Mouse (Mus musculus) midbrain, embryonic 15.5 days (tissue): ENCODE data around the gene Ccdc117. TPM values are rescaled to one million over a fixed set of nuclear protein-coding genes. Genes with fewer than 3 reads are reported as not detected.
"Not testable (repeated sequence)": the region's sequence is repeated elsewhere in the genome, so short reads cannot be mapped to it uniquely, and the experiment has no call there.

Source experiments
- ATAC-seq: fragments of 200-750 bp; cut with Nextera tagmentation; replicated peaks from 2 replicates; pipeline ENCODE4 v1.8.0; 2017; ENCODE audit warnings: moderate TSS enrichment
- H3K27ac ChIP-seq: fragments of 300-500 bp; sonication (generic); 2 replicates; pipeline ENCODE4 v1.5.1; 2015; ENCODE audit warnings: mild to moderate bottlenecking, inconsistent platforms
- H3K27me3 ChIP-seq: fragments of 300-500 bp; sonication (generic); replicated peaks from 2 replicates; pipeline ENCODE4 v1.6.1; 2015; ENCODE audit warnings: inconsistent platforms
- H3K36me3 ChIP-seq: fragments of 300-500 bp; sonication (generic); replicated peaks from 2 replicates; pipeline ENCODE4 v1.6.1; 2015; ENCODE audit warnings: inconsistent platforms
- H3K4me1 ChIP-seq: fragments of 300-500 bp; sonication (generic); 2 replicates; pipeline ENCODE4 v1.6.1; 2015; ENCODE audit warnings: inconsistent platforms
- H3K4me2 ChIP-seq: fragments of 300-500 bp; sonication (generic); 2 replicates; pipeline ENCODE4 v1.6.1; 2015; ENCODE audit warnings: inconsistent platforms, mild to moderate bottlenecking, moderate library complexity
- H3K4me3 ChIP-seq: fragments of 300-500 bp; sonication (generic); 2 replicates; pipeline ENCODE4 v1.5.1; 2015; ENCODE audit warnings: mild to moderate bottlenecking, inconsistent platforms
- H3K9ac ChIP-seq: fragments of 300-500 bp; sonication (generic); 2 replicates; pipeline ENCODE4 v1.6.1; 2015; ENCODE audit warnings: mild to moderate bottlenecking, inconsistent platforms
- H3K9me3 ChIP-seq: fragments of 300-500 bp; sonication (generic); 2 replicates; pipeline ENCODE4 v1.6.1; 2016; ENCODE audit warnings: inconsistent platforms
- WGBS: fragments of 180-500 bp; shearing (Covaris S2); methylation state at CpG from one replicate; pipeline ENCODE4 v1.1.7; 2015; ENCODE audit warnings: mixed read lengths; 5-methylcytosine and 5-hydroxymethylcytosine counted together
- polyA plus RNA-seq: library from polyadenylated mRNA; unstranded; fragments of >200 nt; fragmentation: Nextera tagmentation; extraction: Ambion mirVana; gene quantifications from 2 replicates; pipeline ENCODE4 v1.2.1, GENCODE M21; 2015

Ccdc117 gene
- polyA plus RNA-seq, 1 experiment from 2014 or later: 12.1 TPM

GRCm38 (mm10) chr11:5500903-5501741, 40.9 kb downstream of the Ccdc117 start:
- H3K4me3 ChIP-seq: no peak overlapping the region
- H3K9ac ChIP-seq: no peak overlapping the region
- no peaks in the 10 kb centered on the region for H3K9me3 ChIP-seq
- no peaks in the 10 kb centered on the region for H3K4me1 ChIP-seq
- no peaks in the 10 kb centered on the region for H3K36me3 ChIP-seq
- no peak overlapping the region for H3K4me2 ChIP-seq
- 82% methylated on average over 13 of the region's 13 CpGs for WGBS
- no peaks in the 10 kb centered on the region for H3K27me3 ChIP-seq
- no peak overlapping the region for H3K27ac ChIP-seq
- no peak for ATAC-seq

GRCm38 (mm10) chr11:5499961-5500644, 41.9 kb downstream of the Ccdc117 start:
- Histone ChIP-seq H3K4me3 (no peak overlapping the region), H3K4me2 (no peak overlapping the region), H3K4me1 (no peaks in the 10 kb centered on the region), H3K9ac (no peak overlapping the region), H3K27ac (no peak overlapping the region), H3K27me3 (no peaks in the 10 kb centered on the region), H3K9me3 (no peaks in the 10 kb centered on the region), H3K36me3 (no peaks in the 10 kb centered on the region)
- WGBS: 91% methylated on average over 11 of the region's 11 CpGs
- ATAC-seq: no peak

- Histone ChIP-seq H3K4me3 (no peak overlapping the region), H3K9ac (no peak overlapping the region), H3K27me3 (no peaks in the 10 kb centered on the region), H3K9me3 (no peaks in the 10 kb centered on the region), H3K36me3 (no peaks in the 10 kb centered on the region), H3K4me2 (no peak overlapping the region), H3K4me1 (no peaks in the 10 kb centered on the region), H3K27ac (no peak overlapping the region)
- WGBS: 79% methylated on average over 13 of the region's 13 CpGs
- ATAC-seq: no peak
Measured at GRCm38 (mm10) chr11:5498931-5499661, 42.9 kb downstream of the Ccdc117 start.

- H3K27me3 ChIP-seq: no peaks in the 10 kb centered on the region
- no peak overlapping the region for H3K9ac ChIP-seq
- H3K4me3 ChIP-seq: no peak overlapping the region
- H3K27ac ChIP-seq: no peak overlapping the region
- no peaks in the 10 kb centered on the region for H3K36me3 ChIP-seq
- H3K4me1 ChIP-seq: no peaks in the 10 kb centered on the region
- WGBS: 85% methylated on average over 9 of the region's 9 CpGs
- no peaks in the 10 kb centered on the region for H3K9me3 ChIP-seq
- H3K4me2 ChIP-seq: no peak overlapping the region
- ATAC-seq: no peak
Measured at GRCm38 (mm10) chr11:5498422-5498821, 43.6 kb downstream of the Ccdc117 start.

GRCm38 (mm10) chr11:5496559-5497248, 45.3 kb downstream of the Ccdc117 start:
- H3K4me2 ChIP-seq: no peak overlapping the region
- H3K9me3 ChIP-seq: no peaks in the 10 kb centered on the region
- no peaks in the 10 kb centered on the region for H3K4me1 ChIP-seq
- no peak overlapping the region for H3K9ac ChIP-seq
- H3K27ac ChIP-seq: no peak overlapping the region
- no peak overlapping the region for H3K4me3 ChIP-seq
- no peaks in the 10 kb centered on the region for H3K36me3 ChIP-seq
- 94% methylated on average over 13 of the region's 13 CpGs for WGBS
- no peak for ATAC-seq
- no peaks in the 10 kb centered on the region for H3K27me3 ChIP-seq

GRCm38 (mm10) chr11:5495906-5496305, 46.1 kb downstream of the Ccdc117 start:
- Histone ChIP-seq H3K9ac (no peak overlapping the region), H3K36me3 (no peaks in the 10 kb centered on the region), H3K4me2 (no peak overlapping the region), H3K9me3 (no peaks in the 10 kb centered on the region), H3K4me3 (no peak overlapping the region), H3K27ac (no peak overlapping the region), H3K4me1 (no peaks in the 10 kb centered on the region), H3K27me3 (no peaks in the 10 kb centered on the region)
- WGBS: 88% methylated on average over 5 of the region's 5 CpGs
- ATAC-seq: no peak

GRCm38 (mm10) chr11:5495286-5495832, 46.6 kb downstream of the Ccdc117 start:
- WGBS: 52% methylated on average over 12 of the region's 12 CpGs
- Histone ChIP-seq H3K4me1 (no peaks in the 10 kb centered on the region), H3K9me3 (no peaks in the 10 kb centered on the region), H3K36me3 (no peaks in the 10 kb centered on the region), H3K9ac (no peak overlapping the region), H3K27me3 (no peaks in the 10 kb centered on the region), H3K4me3 (no peak overlapping the region), H3K4me2 (no peak overlapping the region), H3K27ac (no peak overlapping the region)
- no peak for ATAC-seq

- Histone ChIP-seq H3K27ac (no peak overlapping the region), H3K36me3 (no peaks in the 10 kb centered on the region), H3K4me3 (no peak overlapping the region), H3K27me3 (no peaks in the 10 kb centered on the region), H3K9me3 (no peaks in the 10 kb centered on the region), H3K4me1 (no peaks in the 10 kb centered on the region), H3K4me2 (no peak overlapping the region), H3K9ac (no peak overlapping the region)
- ATAC-seq: no peak
- WGBS: 68% methylated on average over 2 of the region's 2 CpGs
Measured at GRCm38 (mm10) chr11:5493869-5494268, 48.1 kb downstream of the Ccdc117 start.

GRCm38 (mm10) chr11:5491912-5492311, 50.1 kb downstream of the Ccdc117 start:
- H3K4me2 ChIP-seq: no peak overlapping the region
- 81% methylated on average over 7 of the region's 7 CpGs for WGBS
- H3K27me3 ChIP-seq: no peaks in the 10 kb centered on the region
- no peak overlapping the region for H3K4me3 ChIP-seq
- ATAC-seq: no peak
- no peak overlapping the region for H3K9ac ChIP-seq
- H3K9me3 ChIP-seq: no peaks in the 10 kb centered on the region
- H3K27ac ChIP-seq: no peak overlapping the region
- H3K36me3 ChIP-seq: no peaks in the 10 kb centered on the region
- no peaks in the 10 kb centered on the region for H3K4me1 ChIP-seq

- no peak overlapping the region for H3K27ac ChIP-seq
- no peak overlapping the region for H3K4me2 ChIP-seq
- no peak for ATAC-seq
- H3K4me3 ChIP-seq: no peak overlapping the region
- H3K9ac ChIP-seq: no peak overlapping the region
- H3K27me3 ChIP-seq: no peaks in the 10 kb centered on the region
- WGBS: 85% methylated on average over 10 of the region's 10 CpGs
- no peaks in the 10 kb centered on the region for H3K36me3 ChIP-seq
- H3K9me3 ChIP-seq: no peaks in the 10 kb centered on the region
- H3K4me1 ChIP-seq: no peaks in the 10 kb centered on the region
Measured at GRCm38 (mm10) chr11:5490989-5491656, 50.9 kb downstream of the Ccdc117 start.

GRCm38 (mm10) chr11:5489433-5489832, 52.6 kb downstream of the Ccdc117 start:
- WGBS: 90% methylated on average over 10 of the region's 10 CpGs
- ATAC-seq: not testable (repeated sequence)

More at GRCm38 (mm10) chr11:5489433-5489832, 52.6 kb downstream of the Ccdc117 start:
- H3K9me3 ChIP-seq, H3K4me1 ChIP-seq, H3K27me3 ChIP-seq, H3K4me2 ChIP-seq, H3K4me3 ChIP-seq, H3K27ac ChIP-seq, H3K36me3 ChIP-seq, H3K9ac ChIP-seq: not testable (repeated sequence)
